Mouse (Mus musculus) embryonic facial prominence, embryonic 14.5 days (tissue): ENCODE data around the gene Slc16a11. TPM values are rescaled to one million over a fixed set of nuclear protein-coding genes. Genes with fewer than 3 reads are reported as not detected.

Source experiments
- ATAC-seq: fragments of 200-750 bp; cut with Nextera tagmentation; 2 replicates; pipeline ENCODE4 v1.8.0; 2017; ENCODE audit warnings: low read depth, moderate number of reproducible peaks, moderate TSS enrichment
- DNase-seq: peaks from one replicate; pipeline ENCODE4 v3.0.0-alpha.2; 2015; ENCODE audit warnings: low spot score
- H3K27ac ChIP-seq: fragments of 300-500 bp; sonication (generic); replicated peaks from 2 replicates; pipeline ENCODE4 v1.5.1; 2014; ENCODE audit warnings: low read depth, mild to moderate bottlenecking, low read length, moderate library complexity
- H3K27me3 ChIP-seq: fragments of 300-500 bp; sonication (generic); replicated peaks from 2 replicates; pipeline ENCODE4 v1.6.1; 2014; ENCODE audit warnings: low read length; ENCODE audit not compliant: control insufficient read depth, insufficient read depth
- H3K36me3 ChIP-seq: fragments of 300-500 bp; sonication (generic); 2 replicates; pipeline ENCODE4 v1.6.1; 2014; ENCODE audit warnings: low read length, mixed read lengths; ENCODE audit not compliant: control insufficient read depth, insufficient read depth
- H3K4me1 ChIP-seq: fragments of 300-500 bp; sonication (generic); 2 replicates; pipeline ENCODE4 v1.6.1; 2014; ENCODE audit warnings: antibody characterized with exemption, low read length; ENCODE audit not compliant: control insufficient read depth, insufficient read depth
- H3K4me2 ChIP-seq: fragments of 300-500 bp; sonication (generic); 2 replicates; pipeline ENCODE4 v1.6.1; 2014; ENCODE audit warnings: low read depth, mild to moderate bottlenecking, low read length, moderate library complexity, mixed read lengths
- H3K4me3 ChIP-seq: fragments of 300-500 bp; sonication (generic); 2 replicates; pipeline ENCODE4 v1.5.1; 2014; ENCODE audit warnings: low read depth, mild to moderate bottlenecking, low read length
- H3K9ac ChIP-seq: fragments of 300-500 bp; sonication (generic); 2 replicates; pipeline ENCODE4 v1.6.1; 2014; ENCODE audit warnings: low read depth, mild to moderate bottlenecking, low read length, moderate library complexity, mixed read lengths
- H3K9me3 ChIP-seq: fragments of 300-500 bp; sonication (generic); 2 replicates; pipeline ENCODE4 v1.6.1; 2016; ENCODE audit warnings: low read length; ENCODE audit not compliant: control insufficient read depth
- whole genome bisulfite sequencing: fragments of 180-500 bp; shearing (Covaris S2); extraction: QIAGEN DNeasy Blood & Tissue Kit; methylation state at CpG from one replicate; pipeline ENCODE4 v1.1.7; 2014; 5-methylcytosine and 5-hydroxymethylcytosine counted together
- polyA plus RNA-seq: library from polyadenylated mRNA; unstranded; fragments of >200 nt; fragmentation: Nextera tagmentation; extraction: Ambion mirVana; gene quantifications from 2 replicates; pipeline ENCODE4 v1.2.1, GENCODE M21; 2014

The Slc16a11 gene
- polyA plus RNA-seq, 1 experiment from 2014 or later = 3.0 TPM

- peak; percentile 94 for DNase-seq
- WGBS = 0% methylated on average over 31 of the region's 35 CpGs
- H3K27me3 ChIP-seq = no peaks in the 10 kb centered on the region
These were observed 27.2 kb downstream of the Slc16a11 start, which contains the start of the genes Gm21988 and Rnasek for GRCm38 (mm10) chr11:70239541-70240279. Gene Gm21988, minus strand, starts transcription at chr11:70239830. Gene Rnasek, minus strand, starts transcription at chr11:70239842.

GRCm38 (mm10) chr11:70242591-70242990 lies 30.0 kb downstream of the Slc16a11 start:
- Histone ChIP-seq H3K36me3 (no peaks in the 10 kb centered on the region), H3K27me3 (no peaks in the 10 kb centered on the region), H3K9ac (no peak overlapping the region), H3K4me3 (no peak overlapping the region), H3K4me1 (peaks cover 12% of the 10 kb centered on the region; the same call in 1 of the 2 replicates), H3K4me2 (no peak overlapping the region), H3K9me3 (no peaks in the 10 kb centered on the region), H3K27ac (no peak overlapping the region)
- DNase-seq (no peak), ATAC-seq (no peak)
- 69% methylated on average over 11 of the region's 11 CpGs for WGBS

More at GRCm38 (mm10) chr11:70239541-70240279, 27.2 kb downstream of the Slc16a11 start, which contains the start of the genes Gm21988 and Rnasek:
- H3K9ac ChIP-seq = peak within 1 kb of the TSS; percentile 79
- H3K4me2 ChIP-seq = peak within 1 kb of the TSS; percentile 82
- no peaks in the 10 kb centered on the region for H3K9me3 ChIP-seq
- H3K27ac ChIP-seq = peak within 1 kb of the TSS; percentile 63
- ATAC-seq = peak; percentile 44; the same call in 1 of the 2 replicates
- H3K4me1 ChIP-seq = peaks cover 15% of the 10 kb centered on the region
- peak within 1 kb of the TSS; percentile 67 for H3K4me3 ChIP-seq
- peaks cover 14% of the 10 kb centered on the region for H3K36me3 ChIP-seq

GRCm38 (mm10) chr11:70247136-70247845 lies 34.7 kb downstream of the Slc16a11 start:
- no peak overlapping the region for H3K27ac ChIP-seq
- H3K4me2 ChIP-seq = no peak overlapping the region
- DNase-seq (peak; percentile 56), ATAC-seq (no peak)
- H3K4me3 ChIP-seq = no peak overlapping the region
- WGBS = 58% methylated on average over 9 of the region's 9 CpGs
- no peak overlapping the region for H3K9ac ChIP-seq
- no peaks in the 10 kb centered on the region for H3K36me3 ChIP-seq
- peaks cover 8% of the 10 kb centered on the region for H3K27me3 ChIP-seq
- H3K9me3 ChIP-seq = no peaks in the 10 kb centered on the region
- H3K4me1 ChIP-seq = no peaks in the 10 kb centered on the region

GRCm38 (mm10) chr11:70250150-70250549 lies 37.6 kb downstream of the Slc16a11 start:
- DNase-seq (no peak), ATAC-seq (no peak)
- 65% methylated on average over 11 of the region's 11 CpGs for WGBS
- no peaks in the 10 kb centered on the region for H3K9me3 ChIP-seq
- no peak overlapping the region for H3K9ac ChIP-seq
- no peak overlapping the region for H3K4me2 ChIP-seq
- H3K36me3 ChIP-seq = no peaks in the 10 kb centered on the region
- no peak overlapping the region for H3K27ac ChIP-seq
- no peak overlapping the region for H3K4me3 ChIP-seq
- peaks cover 36% of the 10 kb centered on the region for H3K27me3 ChIP-seq
- no peaks in the 10 kb centered on the region for H3K4me1 ChIP-seq

- 74% methylated on average over 8 of the region's 8 CpGs for WGBS
- Histone ChIP-seq H3K9ac (no peak overlapping the region), H3K9me3 (no peaks in the 10 kb centered on the region), H3K36me3 (no peaks in the 10 kb centered on the region), H3K27me3 (peaks cover 41% of the 10 kb centered on the region), H3K27ac (no peak overlapping the region), H3K4me1 (no peaks in the 10 kb centered on the region), H3K4me2 (no peak overlapping the region), H3K4me3 (no peak overlapping the region)
- ATAC-seq (no peak), DNase-seq (no peak)
These were observed 39.3 kb downstream of the Slc16a11 start for GRCm38 (mm10) chr11:70251853-70252252.

- DNase-seq = no peak
- H3K4me2 ChIP-seq = peak overlapping the region; percentile 53
These were observed 41.8 kb downstream of the Slc16a11 start for GRCm38 (mm10) chr11:70254337-70254736.

GRCm38 (mm10) chr11:70254931-70255531 lies 42.5 kb downstream of the Slc16a11 start, which contains the start of gene Alox12:
Gene Alox12, minus strand, starts transcription at chr11:70255353.
- WGBS = 3% methylated on average over 24 of the region's 25 CpGs
- DNase-seq (peak; percentile 80), ATAC-seq (peak; percentile 84)
- Histone ChIP-seq H3K36me3 (no peaks in the 10 kb centered on the region), H3K9me3 (no peaks in the 10 kb centered on the region), H3K27ac (no peak within 1 kb of the TSS), H3K4me3 (peak within 1 kb of the TSS; percentile 36), H3K4me2 (peak within 1 kb of the TSS; percentile 53), H3K4me1 (no peaks in the 10 kb centered on the region), H3K27me3 (peaks cover 41% of the 10 kb centered on the region), H3K9ac (peak within 1 kb of the TSS; percentile 54)

More at GRCm38 (mm10) chr11:70254337-70254736, 41.8 kb downstream of the Slc16a11 start:
- WGBS = 6% methylated on average over 18 of the region's 18 CpGs
- Histone ChIP-seq H3K36me3 (no peaks in the 10 kb centered on the region), H3K27me3 (peaks cover 41% of the 10 kb centered on the region), H3K9ac (peak overlapping the region; percentile 54; the same call in 1 of the 2 replicates), H3K9me3 (no peaks in the 10 kb centered on the region), H3K4me3 (peak overlapping the region; percentile 36), H3K27ac (no peak overlapping the region), H3K4me1 (no peaks in the 10 kb centered on the region)
- ATAC-seq = 0 out of 2 replicates have a peak, but pooled peaks have one; percentile 18

- 89% methylated on average over 4 of the region's 4 CpGs for WGBS
- no peak for ATAC-seq
These were observed 46.5 kb downstream of the Slc16a11 start for GRCm38 (mm10) chr11:70259035-70259434.

More at GRCm38 (mm10) chr11:70259035-70259434, 46.5 kb downstream of the Slc16a11 start:
- Histone ChIP-seq H3K36me3 (no peaks in the 10 kb centered on the region), H3K4me3 (no peak overlapping the region), H3K9ac (no peak overlapping the region), H3K27me3 (peaks cover 16% of the 10 kb centered on the region), H3K4me2 (no peak overlapping the region), H3K27ac (no peak overlapping the region), H3K4me1 (no peaks in the 10 kb centered on the region), H3K9me3 (no peaks in the 10 kb centered on the region)
- no peak for DNase-seq
